Mouse (Mus musculus): Measurements from ENCODE around the gene Nox4.

DNA sequence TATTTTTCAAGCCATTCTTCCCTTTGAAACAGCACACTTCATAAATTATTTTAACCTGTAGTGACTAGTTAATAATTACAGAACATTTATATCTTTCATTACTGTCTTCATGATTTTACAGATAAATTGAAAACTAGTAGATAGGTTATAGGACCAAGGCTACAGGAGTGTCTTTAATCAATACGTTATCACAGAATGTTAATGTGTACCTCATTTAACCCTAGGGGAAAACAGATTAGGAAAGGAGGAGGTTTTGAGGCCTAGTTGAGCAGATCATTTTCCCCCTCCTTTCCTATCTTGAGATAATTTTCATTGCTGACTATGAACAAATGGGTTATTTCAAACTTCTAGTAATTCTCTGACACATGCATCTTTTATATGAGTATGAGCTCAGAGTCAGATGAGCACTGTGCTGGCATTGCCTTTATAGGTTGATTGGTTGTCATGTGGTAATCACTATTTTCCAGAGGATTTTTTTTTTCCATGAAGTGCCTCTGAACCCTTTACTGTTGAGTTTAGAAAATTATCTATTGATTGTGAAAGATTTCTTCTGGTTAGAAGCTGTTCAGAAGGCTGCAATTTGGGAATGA is 57.9 kb downstream of the Nox4 start:
- TF ChIP-seq CTCF (IDR thresholded peaks at IDR 0.05; ENCODE audit: borderline replicate concordance, extremely low read depth, insufficient read depth, insufficient read length): no peak
- no peak for TF ChIP-seq POLR2A (IDR thresholded peaks at IDR 0.05; ENCODE audit: borderline replicate concordance, extremely low read depth, insufficient read depth, insufficient read length, poor library complexity, severe bottlenecking)

Data from brain, embryonic 14.5 days (tissue).